In genomic region chr12:41215186-41215585, GRCm38 (mm10) we compare ENCODE assay signal across 15 mouse cellular contexts.
"Had no signal": no experiment of that assay in that cellular context is flagged by ENCODE, and none has a peak within 500 bp of the region (broad histone marks: within the 10 kb centered on the region; RNA-seq: fewer than 3 reads in every experiment).

No protein-coding gene starts in this region.

- H3K27ac ChIP-seq: limb, embryonic 15.5 days; liver, embryonic 12.5 days; liver, embryonic 14.5 days; macrophage; midbrain, embryonic 13.5 days; midbrain, embryonic 15.5 days; neural tube, embryonic 12.5 days; stomach, embryonic 15.5 days; stomach, postnatal 0 days had no signal

- H3K9me3 ChIP-seq: limb, embryonic 15.5 days; liver, embryonic 12.5 days; midbrain, embryonic 13.5 days; midbrain, embryonic 15.5 days; neural tube, embryonic 12.5 days; stomach, embryonic 15.5 days had no signal

- H3K27me3 ChIP-seq: limb, embryonic 15.5 days; liver, embryonic 12.5 days; megakaryocyte, embryonic 14.5 days; midbrain, embryonic 13.5 days; midbrain, embryonic 15.5 days; neural tube, embryonic 12.5 days; stomach, embryonic 15.5 days had no signal

- H3K9ac ChIP-seq: limb, embryonic 15.5 days; liver, embryonic 12.5 days; liver, embryonic 14.5 days; midbrain, embryonic 13.5 days; midbrain, embryonic 15.5 days; neural tube, embryonic 12.5 days; stomach, embryonic 15.5 days had no signal

- H3K4me3 ChIP-seq: limb, embryonic 15.5 days; liver, embryonic 12.5 days; megakaryocyte, embryonic 14.5 days; midbrain, embryonic 13.5 days; midbrain, embryonic 15.5 days; neural tube, embryonic 12.5 days; stomach, embryonic 15.5 days had no signal

- H3K36me3 ChIP-seq: limb, embryonic 15.5 days; liver, embryonic 12.5 days; midbrain, embryonic 13.5 days; midbrain, embryonic 15.5 days; neural tube, embryonic 12.5 days; stomach, embryonic 15.5 days had no signal

- DNase-seq: right cerebral cortex, postnatal 14 days; thymus, adult 2 months; thymus, postnatal 25 days; thymus, postnatal 4 days had no signal

- ATAC-seq: liver, embryonic 12.5 days; midbrain, embryonic 13.5 days; midbrain, embryonic 15.5 days had no signal

- H3K4me2 ChIP-seq: limb, embryonic 15.5 days; liver, embryonic 12.5 days; midbrain, embryonic 11.5 days; midbrain, embryonic 13.5 days; midbrain, embryonic 15.5 days; neural tube, embryonic 12.5 days; stomach, embryonic 15.5 days had no signal

- H3K4me1 ChIP-seq: limb, embryonic 15.5 days; liver, embryonic 12.5 days; megakaryocyte, embryonic 14.5 days; midbrain, embryonic 13.5 days; midbrain, embryonic 15.5 days; neural tube, embryonic 12.5 days; stomach, embryonic 15.5 days had no signal
